Mouse (Mus musculus): ENCODE results near the gene Bcas3. TPM values are rescaled to one million over a fixed set of nuclear protein-coding genes. Genes with fewer than 3 reads are reported as not detected.

The Bcas3 gene
- total RNA-seq, 2 experiments from 2014 or later, result 19.8 to 22.1 TPM

DNA sequence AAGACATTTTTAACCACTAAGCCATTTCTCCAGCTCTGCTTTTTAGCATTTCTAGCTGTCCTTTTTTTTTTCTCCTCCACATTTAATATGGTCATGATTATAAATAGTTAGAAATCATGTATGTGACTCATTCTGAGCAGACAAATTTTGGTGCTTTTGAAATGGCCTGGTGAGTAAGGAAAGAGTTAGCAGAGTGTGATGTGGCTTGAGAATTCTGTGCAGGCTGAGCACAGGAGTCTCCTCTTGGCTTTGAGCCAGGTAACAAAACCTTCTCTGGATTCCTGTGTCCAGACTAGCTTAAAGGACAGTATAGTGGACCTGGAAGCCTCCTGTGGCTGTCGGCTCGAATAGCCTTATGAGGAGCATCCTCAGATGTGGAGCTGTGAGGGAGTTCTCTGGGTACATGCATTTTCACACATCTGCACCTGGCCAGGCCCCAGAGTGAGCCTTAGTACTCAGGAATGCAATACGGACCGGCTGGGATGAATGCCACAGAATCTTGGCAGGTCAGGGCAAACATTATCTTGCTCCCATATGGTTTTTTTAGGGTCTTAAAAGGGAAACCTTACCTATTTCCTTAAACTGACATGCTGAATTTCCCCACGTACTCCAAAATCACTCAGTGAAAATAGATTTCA lies 256.5 kb downstream of the Bcas3 start:
- ATAC-seq (replicated peaks; ENCODE audit: poor library complexity), result no peak

DNA sequence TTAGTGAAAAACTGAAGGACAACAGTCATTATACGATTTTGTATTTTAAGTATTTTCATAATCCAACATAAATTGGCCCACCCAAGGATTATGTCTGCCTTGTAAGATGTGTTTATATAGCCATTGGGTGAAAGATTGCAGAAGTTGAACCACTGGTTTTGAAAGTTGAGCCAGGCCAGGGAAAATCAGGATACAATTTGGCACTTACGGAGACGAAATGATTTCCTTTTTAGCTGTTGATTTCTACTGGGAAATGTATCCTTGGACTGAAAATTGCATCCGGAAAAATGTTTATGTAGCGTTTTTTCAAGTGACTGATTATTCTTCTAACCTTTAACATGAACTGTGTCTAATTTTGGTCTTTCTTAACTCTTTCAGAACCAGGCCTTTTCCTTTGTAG lies 260.1 kb downstream of the Bcas3 start:
- ATAC-seq (replicated peaks; ENCODE audit: poor library complexity), result no peak

DNA sequence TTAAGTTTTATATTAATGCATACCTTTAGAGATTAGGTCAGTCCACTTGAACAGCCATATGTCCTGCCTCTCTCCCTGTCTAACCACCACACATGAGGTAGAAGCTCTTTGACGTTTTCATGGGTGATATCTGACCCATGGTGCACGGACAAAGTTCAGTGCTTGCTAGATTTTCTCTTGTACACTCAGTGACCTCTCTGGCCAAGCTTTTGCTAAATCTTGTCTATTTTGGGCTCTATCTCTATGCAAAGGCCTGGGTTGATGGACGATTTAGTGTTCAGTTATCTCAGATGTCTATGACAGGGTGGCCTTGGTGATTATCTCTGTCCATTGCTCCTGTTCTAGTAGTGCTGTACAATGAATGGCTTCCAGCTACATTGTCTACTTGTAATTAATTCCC lies 260.6 kb downstream of the Bcas3 start:
- no peak for ATAC-seq (replicated peaks; ENCODE audit: poor library complexity)

GRCm38 (mm10) chr11:85614431-85614830 lies 261.5 kb downstream of the Bcas3 start:
- ATAC-seq (replicated peaks; ENCODE audit: poor library complexity), result no peak

GRCm38 (mm10) chr11:85615421-85615820 lies 262.5 kb downstream of the Bcas3 start:
- ATAC-seq (replicated peaks; ENCODE audit: poor library complexity), result no peak

- ATAC-seq (replicated peaks; ENCODE audit: poor library complexity), result no peak
These were observed 268.5 kb downstream of the Bcas3 start for GRCm38 (mm10) chr11:85621486-85621885.

DNA sequence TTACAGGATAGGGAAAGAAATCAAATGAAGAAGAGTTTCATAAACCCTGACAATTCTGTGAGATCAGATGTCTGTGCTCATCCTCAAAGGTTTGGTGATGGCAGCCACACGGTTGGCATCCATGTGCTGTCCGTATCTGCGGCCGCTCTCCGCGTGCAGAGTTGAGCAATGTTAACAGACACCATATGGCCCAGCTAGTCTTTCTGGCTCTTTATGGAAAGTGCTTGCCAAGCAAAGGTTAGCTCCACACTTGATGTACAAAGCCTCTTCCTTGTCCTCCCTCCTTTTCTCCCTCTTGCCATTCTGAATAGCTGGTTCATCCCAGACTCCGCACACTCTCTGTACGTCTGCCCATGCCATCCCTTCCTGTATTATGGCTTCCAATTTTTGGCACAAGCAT lies 269.0 kb downstream of the Bcas3 start:
- no peak for ATAC-seq (replicated peaks; ENCODE audit: poor library complexity)

DNA sequence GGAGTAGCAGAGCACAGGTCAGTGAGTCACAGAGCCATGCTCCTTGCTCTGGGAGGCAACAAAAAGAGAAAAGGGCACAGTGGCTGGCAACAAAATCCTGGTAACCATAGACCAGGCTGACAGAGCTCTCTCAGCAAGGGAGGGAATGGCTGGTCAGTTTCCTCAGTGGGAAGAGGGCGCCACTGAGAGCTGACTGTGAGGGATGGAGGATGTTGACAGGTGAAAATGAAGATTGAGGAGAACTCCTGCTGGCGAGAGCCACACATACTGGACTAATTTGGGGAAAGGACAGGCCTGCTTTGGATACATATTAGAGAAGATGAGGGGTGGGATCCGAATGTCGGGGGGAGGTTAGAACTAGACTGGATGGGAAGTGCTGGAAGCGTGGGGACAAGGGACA lies 272.2 kb downstream of the Bcas3 start:
- no peak for ATAC-seq (replicated peaks; ENCODE audit: poor library complexity)

- 0 out of 2 replicates have a peak, but pooled peaks have one; percentile 54 for ATAC-seq (replicated peaks; ENCODE audit: poor library complexity)
These were observed 273.9 kb downstream of the Bcas3 start for GRCm38 (mm10) chr11:85626846-85627245.

GRCm38 (mm10) chr11:85627405-85627804 lies 274.4 kb downstream of the Bcas3 start:
- ATAC-seq (replicated peaks; ENCODE audit: poor library complexity), result no peak

- peak; percentile 50 for ATAC-seq (replicated peaks; ENCODE audit: poor library complexity)
These were observed 275.5 kb downstream of the Bcas3 start for GRCm38 (mm10) chr11:85628303-85629063.

DNA sequence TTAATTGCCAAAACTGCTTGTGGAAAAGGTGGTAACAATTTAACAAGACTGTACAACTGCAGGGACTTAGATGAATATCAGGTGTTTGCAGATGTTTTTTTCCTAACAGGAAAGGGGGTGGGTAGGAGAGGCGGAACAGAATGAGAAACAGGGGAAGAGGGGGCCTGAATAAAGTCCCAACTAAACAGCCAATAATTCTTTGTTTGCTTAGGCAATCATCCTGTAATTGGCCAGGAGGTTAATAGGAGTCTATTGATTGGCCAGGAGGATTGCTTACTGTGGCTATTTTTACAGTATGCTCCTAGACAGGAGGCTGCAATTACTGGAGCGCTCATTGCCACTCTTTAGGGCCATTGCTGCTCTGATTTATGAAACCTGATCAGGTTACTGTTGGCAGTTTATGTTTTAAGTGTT lies 279.6 kb downstream of the Bcas3 start:
- no peak for ATAC-seq (replicated peaks; ENCODE audit: poor library complexity)

- no peak for ATAC-seq (replicated peaks; ENCODE audit: poor library complexity)
These were observed 285.9 kb downstream of the Bcas3 start for GRCm38 (mm10) chr11:85638696-85639495.

- no peak for ATAC-seq (replicated peaks; ENCODE audit: poor library complexity)
These were observed 287.7 kb downstream of the Bcas3 start for GRCm38 (mm10) chr11:85640659-85641058.

GRCm38 (mm10) chr11:85641486-85641885 lies 288.5 kb downstream of the Bcas3 start:
- ATAC-seq (replicated peaks; ENCODE audit: poor library complexity), result no peak

DNA sequence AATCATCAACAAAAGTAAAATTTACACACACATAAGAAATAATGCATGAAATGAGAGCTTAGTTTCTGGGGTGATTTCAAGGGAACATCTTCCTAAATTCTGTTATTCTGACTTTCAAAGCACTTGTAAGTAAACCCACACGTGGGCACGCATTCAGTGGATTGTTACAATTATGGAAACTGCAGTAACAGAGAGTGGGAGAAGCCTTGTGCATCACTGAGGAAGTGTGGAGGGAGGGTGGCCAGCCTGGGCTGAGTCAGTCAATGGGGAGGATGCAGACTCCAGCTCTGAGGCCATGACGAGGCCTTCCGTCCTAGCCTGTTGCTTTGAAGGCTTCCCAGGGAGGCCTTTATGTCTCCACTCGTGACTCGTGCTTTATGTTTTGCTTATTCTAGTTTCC lies 289.6 kb downstream of the Bcas3 start:
- no peak for ATAC-seq (replicated peaks; ENCODE audit: poor library complexity)

DNA sequence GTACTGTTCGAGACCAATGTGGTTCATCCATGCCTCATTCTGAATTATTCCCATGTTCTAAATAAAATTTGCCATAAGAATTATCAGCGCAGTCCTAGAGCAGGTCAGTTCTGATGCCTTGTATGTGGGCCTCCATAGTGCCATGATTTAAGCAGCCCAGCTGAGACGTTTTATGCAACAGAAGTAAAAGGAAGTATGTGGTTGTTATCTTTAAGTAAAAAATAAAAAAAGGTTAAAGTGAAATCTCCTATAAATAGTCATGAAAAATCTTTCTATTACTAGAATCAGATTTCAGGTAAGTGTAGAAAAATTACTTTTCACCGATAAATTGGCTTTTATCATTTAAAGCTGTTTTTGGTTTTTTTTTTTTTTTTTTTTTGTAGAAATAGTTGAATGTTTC lies 290.1 kb downstream of the Bcas3 start:
- no peak for ATAC-seq (replicated peaks; ENCODE audit: poor library complexity)

DNA sequence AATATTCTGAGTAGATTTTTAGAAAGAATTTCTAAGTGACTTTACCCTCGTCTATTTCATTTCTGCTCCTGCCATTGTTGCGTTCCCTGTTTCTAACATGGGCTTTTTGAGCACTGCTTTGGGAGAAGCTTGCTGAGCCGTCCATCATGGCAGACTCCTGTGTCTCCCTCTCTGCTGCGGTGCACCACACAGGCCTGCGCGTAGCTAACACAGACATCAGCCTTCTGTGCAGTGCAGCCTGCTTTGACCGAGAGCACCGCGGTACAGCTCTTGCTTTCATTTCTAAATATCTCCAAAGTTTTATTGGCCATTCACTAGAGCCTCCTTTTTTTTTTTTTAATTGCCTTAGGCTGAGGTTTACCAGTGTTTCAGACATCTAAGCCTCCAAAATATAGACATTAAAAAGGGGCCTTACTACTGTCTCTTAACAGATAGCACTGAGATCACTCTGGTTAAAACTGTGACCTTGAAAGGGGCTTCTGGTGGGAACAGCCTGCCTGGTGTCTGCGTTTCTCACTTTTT lies 290.6 kb downstream of the Bcas3 start:
- no peak; the same call in 1 of the 2 replicates for ATAC-seq (replicated peaks; ENCODE audit: poor library complexity)

DNA sequence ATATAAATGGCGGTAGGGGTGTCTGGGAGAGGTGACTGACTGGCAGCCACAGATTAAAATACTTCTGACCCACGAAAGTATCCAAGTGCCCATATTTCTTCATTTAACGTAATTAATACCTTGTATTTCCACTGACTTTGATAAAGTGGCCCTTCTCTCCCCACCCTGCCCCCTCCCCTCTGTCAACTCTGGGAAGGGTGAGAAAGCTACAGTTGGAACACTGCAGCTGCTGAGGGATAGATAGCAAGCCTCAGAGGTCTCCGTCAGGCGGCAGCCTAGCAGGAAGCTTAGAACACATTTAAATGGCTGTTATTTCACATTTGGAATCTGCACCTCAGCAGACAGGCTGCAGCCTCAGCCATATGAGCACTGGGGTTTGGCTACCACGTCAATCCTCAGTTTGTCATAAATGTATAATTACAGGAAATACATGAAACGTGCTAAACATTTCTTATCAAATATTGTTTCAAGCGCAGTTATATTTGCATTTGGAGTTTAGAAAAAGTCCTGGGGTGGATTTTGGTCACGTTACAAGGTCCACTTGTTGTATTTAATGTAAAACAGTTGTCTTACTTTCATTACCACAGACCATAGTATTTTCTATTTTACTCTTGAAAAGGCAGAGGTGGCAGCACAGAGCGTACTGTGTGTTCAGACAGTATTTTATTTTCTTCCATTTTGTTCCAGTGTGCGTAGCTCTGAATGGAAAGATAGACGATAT lies 291.2 kb downstream of the Bcas3 start:
- ATAC-seq (replicated peaks; ENCODE audit: poor library complexity), result peak; percentile 83

GRCm38 (mm10) chr11:85644748-85645060 lies 291.7 kb downstream of the Bcas3 start:
- peak; percentile 84 for ATAC-seq (replicated peaks; ENCODE audit: poor library complexity)
